Mouse (Mus musculus) neural tube, embryonic 15.5 days (tissue): ENCODE data around the gene Mrpl39. TPM values are rescaled to one million over a fixed set of nuclear protein-coding genes. Genes with fewer than 3 reads are reported as not detected.
A peak's percentile ranks its signal among the peaks of the same experiment; 100 is the strongest.

Experiments
- ATAC-seq: fragments of 200-750 bp; cut with Nextera tagmentation; 2 replicates; pipeline ENCODE4 v1.8.0; 2017; ENCODE audit warnings: mild to moderate bottlenecking, moderate TSS enrichment, moderate library complexity; ENCODE audit not compliant: low FRiP score
- H3K27ac ChIP-seq: fragments of 300-500 bp; sonication (generic); replicated peaks from 2 replicates; pipeline ENCODE4 v1.5.1; 2015; ENCODE audit warnings: mild to moderate bottlenecking, inconsistent platforms
- H3K27me3 ChIP-seq: fragments of 300-500 bp; sonication (generic); replicated peaks from 2 replicates; pipeline ENCODE4 v1.6.1; 2015; ENCODE audit warnings: inconsistent platforms
- H3K36me3 ChIP-seq: fragments of 300-500 bp; sonication (generic); 2 replicates; pipeline ENCODE4 v1.6.1; 2015; ENCODE audit warnings: inconsistent platforms
- H3K4me1 ChIP-seq: fragments of 300-500 bp; sonication (generic); 2 replicates; pipeline ENCODE4 v1.6.1; 2015; ENCODE audit warnings: inconsistent platforms
- H3K4me2 ChIP-seq: fragments of 300-500 bp; sonication (generic); 2 replicates; pipeline ENCODE4 v1.6.1; 2015; ENCODE audit warnings: inconsistent platforms, mild to moderate bottlenecking, moderate library complexity
- H3K4me3 ChIP-seq: fragments of 300-500 bp; sonication (generic); replicated peaks from 2 replicates; pipeline ENCODE4 v1.5.1; 2015; ENCODE audit warnings: mild to moderate bottlenecking, inconsistent platforms
- H3K9ac ChIP-seq: fragments of 300-500 bp; sonication (generic); replicated peaks from 2 replicates; pipeline ENCODE4 v1.6.1; 2015; ENCODE audit warnings: mild to moderate bottlenecking, inconsistent platforms
- H3K9me3 ChIP-seq: fragments of 300-500 bp; sonication (generic); replicated peaks from 2 replicates; pipeline ENCODE4 v1.6.1; 2016; ENCODE audit warnings: inconsistent platforms
- WGBS: fragments of 180-500 bp; shearing (Covaris S2); methylation state at CpG from one replicate; pipeline ENCODE4 v1.1.7; 2015; ENCODE audit warnings: mixed read lengths; 5-methylcytosine and 5-hydroxymethylcytosine counted together
- polyA plus RNA-seq: library from polyadenylated mRNA; unstranded; fragments of >200 nt; fragmentation: Nextera tagmentation; extraction: Ambion mirVana; gene quantifications from 2 replicates; pipeline ENCODE4 v1.2.1, GENCODE M21; 2015

Mrpl39 gene
- polyA plus RNA-seq, 1 experiment from 2014 or later = 38.7 TPM

DNA sequence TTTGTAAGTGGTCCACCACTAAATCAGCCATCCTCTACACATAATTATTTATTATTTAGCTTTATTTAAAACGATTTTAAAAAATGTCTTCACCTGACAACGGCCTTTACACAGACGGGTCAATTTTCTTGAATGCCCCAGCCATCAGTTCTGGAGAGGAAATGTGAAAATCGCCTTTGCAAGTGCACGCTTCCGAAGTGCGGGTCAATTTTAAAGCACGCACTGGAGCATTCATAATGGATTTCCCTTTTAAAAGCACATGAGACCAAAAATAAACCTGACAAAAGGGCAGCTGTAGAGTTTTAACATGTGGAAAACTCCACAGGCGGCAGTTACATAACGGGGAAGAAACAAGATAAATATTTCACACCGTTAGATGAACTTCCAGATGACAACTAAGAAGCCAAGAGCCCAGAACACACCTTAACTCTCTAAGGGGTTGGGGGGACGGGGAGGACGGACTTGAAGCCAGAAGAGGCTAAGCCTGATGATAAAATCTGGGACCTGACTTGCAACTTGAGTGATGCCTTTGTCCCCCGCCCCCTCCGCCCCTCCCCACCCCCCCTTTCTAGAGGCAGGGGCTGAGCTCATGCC, 37.8 kb upstream of the Mrpl39 start:
- peaks cover 28% of the 10 kb centered on the region for H3K4me1 ChIP-seq
- H3K27ac ChIP-seq = peak overlapping the region; percentile 88
- ATAC-seq = 0 out of 2 replicates have a peak, but pooled peaks have one; percentile 12
- peak overlapping the region; percentile 70 for H3K9ac ChIP-seq
- no peaks in the 10 kb centered on the region for H3K36me3 ChIP-seq
- peak overlapping the region; percentile 72 for H3K4me3 ChIP-seq
- peak overlapping the region; percentile 99 for H3K4me2 ChIP-seq
- H3K27me3 ChIP-seq = no peaks in the 10 kb centered on the region
- WGBS = under 1% methylated on average over 15 of the region's 15 CpGs
- H3K9me3 ChIP-seq = no peaks in the 10 kb centered on the region

DNA sequence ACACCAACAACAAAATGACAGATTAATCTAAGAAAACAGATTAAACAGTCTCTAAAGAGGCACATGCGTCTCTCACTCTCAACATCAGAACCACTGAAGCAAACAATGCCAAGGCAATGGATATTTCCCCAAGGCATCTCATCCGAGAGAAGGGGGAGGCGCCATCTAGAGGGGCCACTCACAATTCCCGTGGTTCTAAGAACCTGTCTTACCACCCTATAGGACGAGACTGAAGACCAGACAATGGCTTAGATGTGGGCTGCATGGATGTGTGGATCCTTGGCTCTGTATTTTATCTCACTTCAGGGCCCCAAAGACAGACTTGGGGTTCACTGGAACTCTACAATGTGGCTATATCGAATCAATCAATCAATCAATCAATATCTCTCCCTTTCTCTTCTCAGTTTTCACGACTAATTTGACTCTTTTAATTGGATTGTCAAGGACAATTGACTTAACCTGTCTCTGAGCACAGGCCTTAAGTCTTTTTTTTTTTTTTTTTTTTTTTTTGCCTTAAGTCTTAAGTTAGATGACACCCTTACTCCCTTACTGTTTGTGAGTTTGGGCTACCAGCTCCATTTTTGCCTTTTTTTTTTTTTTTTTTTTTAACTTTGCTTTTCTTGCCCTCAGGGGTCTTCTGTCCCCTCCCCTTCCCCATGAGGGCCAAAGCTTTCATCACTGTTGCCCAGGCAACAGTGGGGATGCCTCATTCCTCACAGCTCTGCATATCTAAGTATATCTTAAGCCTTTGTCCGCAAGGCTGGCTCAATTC, 37.1 kb upstream of the Mrpl39 start:
- 9% methylated on average over 8 of the region's 8 CpGs for WGBS
- ATAC-seq = peak; percentile 42; the same call in 1 of the 2 replicates
- H3K9ac ChIP-seq = no peak overlapping the region

DNA sequence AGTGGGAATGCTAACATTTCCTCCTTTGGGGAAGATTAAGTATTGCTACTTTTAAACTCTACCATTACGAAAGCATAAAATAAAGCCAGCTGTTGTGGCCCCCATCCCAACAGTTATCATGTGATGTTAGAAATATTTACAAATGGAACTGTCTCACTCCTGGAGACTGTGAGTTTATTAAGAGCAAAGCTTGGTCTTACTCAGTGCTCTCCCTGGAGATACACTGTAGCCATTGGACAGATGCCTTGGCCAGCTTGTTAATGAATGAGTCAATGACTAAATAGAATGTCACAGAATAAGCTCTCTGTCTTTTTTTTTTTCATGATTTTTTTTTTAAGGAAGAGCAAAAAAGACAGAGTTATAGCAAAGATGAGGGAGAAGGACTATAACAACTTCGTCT, 35.9 kb upstream of the Mrpl39 start:
- H3K27me3 ChIP-seq = no peaks in the 10 kb centered on the region
- H3K9me3 ChIP-seq = no peaks in the 10 kb centered on the region
- ATAC-seq = no peak
- H3K4me3 ChIP-seq = no peak overlapping the region
- H3K4me2 ChIP-seq = no peak overlapping the region
- peaks cover 25% of the 10 kb centered on the region for H3K4me1 ChIP-seq
- H3K27ac ChIP-seq = no peak overlapping the region
- 85% methylated on average over 2 of the region's 2 CpGs for WGBS
- no peak overlapping the region for H3K9ac ChIP-seq
- no peaks in the 10 kb centered on the region for H3K36me3 ChIP-seq

More for the DNA sequence above, 37.1 kb upstream of the Mrpl39 start:
- H3K4me2 ChIP-seq = peak overlapping the region; percentile 99
- no peaks in the 10 kb centered on the region for H3K36me3 ChIP-seq
- H3K4me3 ChIP-seq = peak overlapping the region; percentile 72
- H3K27me3 ChIP-seq = no peaks in the 10 kb centered on the region
- no peaks in the 10 kb centered on the region for H3K9me3 ChIP-seq
- peaks cover 28% of the 10 kb centered on the region for H3K4me1 ChIP-seq
- H3K27ac ChIP-seq = peak overlapping the region; percentile 88; the same call in 1 of the 2 replicates

GRCm38 (mm10) chr16:84770891-84771290, 35.3 kb upstream of the Mrpl39 start:
- no peaks in the 10 kb centered on the region for H3K27me3 ChIP-seq
- no peak overlapping the region for H3K9ac ChIP-seq
- no peak overlapping the region for H3K4me3 ChIP-seq
- ATAC-seq = no peak
- H3K36me3 ChIP-seq = no peaks in the 10 kb centered on the region
- no peaks in the 10 kb centered on the region for H3K9me3 ChIP-seq
- WGBS = 92% methylated on average over 7 of the region's 7 CpGs
- H3K4me2 ChIP-seq = no peak overlapping the region
- peaks cover 23% of the 10 kb centered on the region for H3K4me1 ChIP-seq
- no peak overlapping the region for H3K27ac ChIP-seq

DNA sequence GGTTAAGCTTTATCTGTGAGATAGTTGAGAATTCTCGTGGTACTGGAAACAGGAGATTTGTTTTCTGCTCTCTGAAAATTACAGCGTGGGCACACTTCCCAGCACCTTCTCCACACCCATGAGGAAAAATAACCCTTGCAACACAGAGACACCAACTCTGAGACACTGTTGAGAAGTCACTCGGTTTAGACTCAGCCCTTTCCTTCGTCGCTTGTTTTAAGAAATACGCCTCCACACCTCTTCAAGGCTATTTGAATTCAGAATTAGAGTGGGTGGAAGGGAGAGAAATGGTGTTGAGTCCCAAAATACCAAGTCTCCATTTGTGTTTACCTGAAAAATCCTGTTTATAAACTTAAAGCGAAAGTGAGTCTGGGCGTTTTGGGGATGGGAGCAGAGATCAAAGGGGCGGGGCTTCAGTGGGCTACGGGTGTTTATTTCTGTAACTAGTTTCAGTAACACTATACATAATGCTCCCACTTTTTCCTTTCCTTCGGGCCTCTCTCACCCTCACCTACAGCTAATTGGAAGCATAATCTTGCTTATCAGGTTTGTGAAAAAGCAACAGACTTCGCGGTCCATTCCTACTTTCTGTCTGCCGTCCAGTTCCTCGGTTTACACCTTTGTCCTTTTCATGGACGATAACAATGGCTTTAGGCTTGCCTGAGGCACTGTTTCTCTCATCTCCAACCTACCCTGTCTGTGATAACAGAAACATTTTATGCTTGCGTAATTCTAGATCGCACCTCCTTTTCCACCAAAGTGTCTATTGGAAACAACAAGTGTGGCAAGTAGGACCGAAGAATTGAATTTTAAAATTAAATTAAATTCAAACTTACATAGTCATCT, 34.3 kb upstream of the Mrpl39 start:
- WGBS = 88% methylated on average over 19 of the region's 19 CpGs
- Histone ChIP-seq H3K4me3 (no peak overlapping the region), H3K27me3 (no peaks in the 10 kb centered on the region), H3K27ac (no peak overlapping the region), H3K4me1 (peaks cover 18% of the 10 kb centered on the region), H3K9ac (no peak overlapping the region), H3K4me2 (no peak overlapping the region), H3K9me3 (no peaks in the 10 kb centered on the region), H3K36me3 (no peaks in the 10 kb centered on the region)
- ATAC-seq = no peak

DNA sequence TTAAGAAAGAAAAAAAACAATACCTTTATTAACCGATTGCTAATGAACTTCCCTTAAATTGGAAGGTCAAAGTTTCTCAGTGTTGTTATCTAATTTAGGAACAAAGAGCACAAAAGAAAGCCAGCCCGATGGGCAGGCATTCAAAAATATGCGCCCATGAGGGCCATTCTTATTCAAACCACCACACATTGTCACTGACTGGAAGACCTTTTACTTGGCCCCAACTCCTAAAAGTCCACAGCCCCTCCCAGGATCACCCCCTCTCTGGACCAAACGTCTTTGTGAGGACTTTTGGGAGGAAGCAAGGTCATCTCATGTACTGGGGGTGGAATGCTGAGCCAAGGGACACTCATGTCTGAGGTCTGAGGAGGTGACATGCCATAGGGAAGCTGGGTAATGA, 33.6 kb upstream of the Mrpl39 start:
- no peak for ATAC-seq
- WGBS = 34% methylated on average over 4 of the region's 4 CpGs

DNA sequence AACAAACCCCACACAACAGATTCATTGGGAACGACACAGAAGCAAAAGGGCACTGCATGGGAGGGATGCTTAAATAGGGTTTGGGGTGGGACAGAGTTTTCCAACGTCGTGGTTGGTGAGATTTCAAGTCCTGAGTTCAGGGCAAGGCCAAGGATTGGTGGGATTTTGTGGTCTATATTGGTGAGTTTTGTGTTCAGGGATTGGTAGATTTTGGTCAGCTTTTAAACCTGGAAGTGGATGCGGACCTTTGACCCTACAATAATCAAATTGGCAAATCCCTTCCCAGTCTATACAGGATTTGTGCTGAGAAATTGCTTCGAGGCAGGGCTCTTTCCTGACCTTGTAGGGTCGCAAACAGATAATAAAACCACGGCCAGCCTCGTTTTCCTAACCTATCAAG, 32.4 kb upstream of the Mrpl39 start:
- no peak for ATAC-seq
- no peak overlapping the region for H3K27ac ChIP-seq
- H3K9ac ChIP-seq = no peak overlapping the region
- no peaks in the 10 kb centered on the region for H3K9me3 ChIP-seq
- no peaks in the 10 kb centered on the region for H3K36me3 ChIP-seq
- H3K4me3 ChIP-seq = no peak overlapping the region
- 86% methylated on average over 8 of the region's 8 CpGs for WGBS
- peaks cover 4% of the 10 kb centered on the region for H3K4me1 ChIP-seq
- no peaks in the 10 kb centered on the region for H3K27me3 ChIP-seq
- H3K4me2 ChIP-seq = no peak overlapping the region

More for the DNA sequence above, 33.6 kb upstream of the Mrpl39 start:
- Histone ChIP-seq H3K4me2 (no peak overlapping the region), H3K27me3 (no peaks in the 10 kb centered on the region), H3K36me3 (no peaks in the 10 kb centered on the region), H3K4me1 (peaks cover 11% of the 10 kb centered on the region), H3K9me3 (no peaks in the 10 kb centered on the region), H3K9ac (no peak overlapping the region), H3K27ac (no peak overlapping the region), H3K4me3 (no peak overlapping the region)

DNA sequence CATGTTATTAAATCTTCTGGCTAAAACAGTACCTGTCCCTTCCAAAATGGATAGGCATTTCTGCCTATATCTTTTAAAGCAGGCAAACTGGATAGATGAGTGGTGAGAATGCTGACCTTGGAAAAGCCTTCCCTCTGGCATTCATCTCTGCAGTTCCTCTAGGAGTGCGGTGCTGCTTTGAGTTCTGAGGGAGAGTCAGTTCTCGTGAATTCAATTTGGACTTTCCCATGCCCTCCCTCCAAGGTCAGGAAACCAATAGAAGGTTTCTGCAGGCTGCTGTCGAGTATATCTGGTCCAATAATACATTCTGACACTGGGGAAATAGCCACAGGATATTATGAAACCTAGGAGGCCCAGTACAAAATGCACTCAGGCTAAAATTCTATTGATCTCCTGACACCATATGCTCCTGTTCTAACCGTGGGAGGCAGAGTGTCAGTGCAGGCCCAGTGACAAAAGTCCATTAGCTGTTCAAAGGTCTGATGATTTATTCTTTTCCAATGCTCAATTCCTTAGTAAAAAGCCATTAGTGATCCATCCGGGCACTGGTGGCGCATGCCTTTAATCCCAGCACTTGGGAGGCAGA, 10.3 kb upstream of the Mrpl39 start:
- ATAC-seq = no peak
- Histone ChIP-seq H3K4me1 (no peaks in the 10 kb centered on the region), H3K4me2 (no peak overlapping the region), H3K27me3 (no peaks in the 10 kb centered on the region), H3K9ac (no peak overlapping the region), H3K27ac (no peak overlapping the region), H3K9me3 (no peaks in the 10 kb centered on the region), H3K4me3 (no peak overlapping the region), H3K36me3 (no peaks in the 10 kb centered on the region)
- WGBS = 76% methylated on average over 6 of the region's 6 CpGs

DNA sequence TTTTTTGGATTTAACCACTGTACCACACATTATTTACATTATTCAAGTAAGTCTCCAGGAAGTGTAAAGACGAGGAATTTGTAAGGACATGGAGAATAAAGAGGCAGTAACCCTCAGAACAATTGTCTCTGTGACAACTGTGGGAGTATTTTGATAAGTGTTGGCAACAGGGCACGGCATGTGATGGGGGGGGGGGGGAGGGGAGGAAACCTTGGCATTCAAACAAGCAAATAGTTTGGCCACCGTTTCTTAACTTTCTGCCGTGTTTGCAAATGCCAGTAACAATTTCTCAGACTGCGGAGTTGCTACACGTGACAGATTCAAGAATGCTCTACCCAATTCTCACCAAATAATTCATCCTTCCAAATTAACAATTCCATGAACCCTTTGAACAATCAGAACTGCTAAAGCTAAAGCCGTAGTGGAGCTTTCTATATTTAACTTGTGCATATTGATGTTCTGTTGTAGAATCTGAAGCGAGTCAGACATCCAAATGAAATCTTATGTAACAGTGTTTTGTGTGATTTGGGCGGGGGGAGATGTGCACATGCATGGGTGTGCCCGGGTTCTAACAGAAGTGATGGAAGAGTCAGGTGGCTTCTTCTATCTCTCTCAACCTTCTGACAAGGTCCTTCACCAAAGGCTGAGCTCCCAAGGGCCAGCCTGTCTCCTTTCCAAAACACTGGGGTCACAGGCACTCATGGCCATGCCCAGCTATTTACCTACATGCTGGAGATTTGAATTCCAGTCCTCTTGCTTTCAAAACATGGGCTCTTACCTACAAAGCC, 9.4 kb upstream of the Mrpl39 start:
- Histone ChIP-seq H3K4me2 (no peak overlapping the region), H3K9me3 (no peaks in the 10 kb centered on the region), H3K4me1 (no peaks in the 10 kb centered on the region), H3K4me3 (no peak overlapping the region), H3K27ac (no peak overlapping the region), H3K36me3 (no peaks in the 10 kb centered on the region), H3K9ac (no peak overlapping the region), H3K27me3 (no peaks in the 10 kb centered on the region)
- 64% methylated on average over 10 of the region's 10 CpGs for WGBS
- no peak for ATAC-seq

DNA sequence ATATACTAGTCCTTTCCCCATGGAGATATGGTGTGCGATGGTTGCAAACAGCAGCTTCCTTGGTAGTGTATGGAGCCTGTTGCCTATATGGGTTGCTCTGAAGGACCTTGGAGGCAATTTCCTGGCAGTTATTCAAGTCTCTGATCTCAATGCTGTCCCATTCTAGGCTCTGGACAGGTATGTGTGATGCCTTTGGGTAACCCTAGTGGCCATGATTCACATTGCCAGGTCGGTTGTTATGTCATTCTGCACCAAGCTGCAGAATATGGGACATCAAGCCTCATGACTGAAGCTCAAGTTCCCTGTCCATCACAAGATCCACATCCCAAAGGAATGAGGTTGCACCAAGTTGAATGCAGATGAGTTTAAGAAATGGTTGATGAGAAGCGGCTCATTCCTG, 1.8 kb upstream of the Mrpl39 start:
- Histone ChIP-seq H3K4me1 (peaks cover 17% of the 10 kb centered on the region), H3K9ac (no peak overlapping the region), H3K27me3 (no peaks in the 10 kb centered on the region), H3K27ac (no peak overlapping the region), H3K9me3 (no peaks in the 10 kb centered on the region), H3K4me2 (no peak overlapping the region), H3K4me3 (no peak overlapping the region), H3K36me3 (no peaks in the 10 kb centered on the region)
- no peak for ATAC-seq
- 83% methylated on average over 3 of the region's 3 CpGs for whole genome bisulfite sequencing

GRCm38 (mm10) chr16:84734806-84735165, 756 bp downstream of the Mrpl39 start:
- peak; percentile 69 for ATAC-seq
- Histone ChIP-seq H3K4me1 (peaks cover 17% of the 10 kb centered on the region), H3K4me3 (peak overlapping the region; percentile 71), H3K27ac (peak overlapping the region; percentile 69), H3K27me3 (no peaks in the 10 kb centered on the region), H3K9me3 (no peaks in the 10 kb centered on the region), H3K4me2 (peak overlapping the region; percentile 77), H3K9ac (peak overlapping the region; percentile 63), H3K36me3 (peaks cover 19% of the 10 kb centered on the region)
- WGBS = under 1% methylated on average over 15 of the region's 15 CpGs
